Mouse (Mus musculus): ENCODE data around the gene Gm8126. TPM values are rescaled to one million over a fixed set of nuclear protein-coding genes. Genes with fewer than 3 reads are reported as not detected.
"Not testable (repeated sequence)": the region's sequence is repeated elsewhere in the genome, so short reads cannot be mapped to it uniquely, and the experiment has no call there.

Gene Gm8126
- not detected in 2 replicates for polyA plus RNA-seq (2014; fragmentation: Nextera tagmentation; extraction: Ambion mirVana)

GRCm38 (mm10) chr14:43258349-43258748 lies at the start of gene Gm8126:
Gene Gm8126, plus strand, starts transcription at chr14:43258649.
- not testable (repeated sequence) for ATAC-seq (ENCODE audit: low FRiP score); H3K4me1 ChIP-seq (replicated peaks; ENCODE audit: control insufficient read depth, insufficient read depth, low read length); H3K9ac ChIP-seq (ENCODE audit: low read depth, low read length); DNase-seq (ENCODE audit: low spot score); H3K36me3 ChIP-seq (ENCODE audit: control insufficient read depth, insufficient read depth, low read length); H3K4me2 ChIP-seq (replicated peaks; ENCODE audit: low read depth, low read length); H3K27ac ChIP-seq (ENCODE audit: low read depth, low read length); H3K9me3 ChIP-seq (ENCODE audit: control insufficient read depth, low read length); H3K4me3 ChIP-seq (ENCODE audit: low read depth, low read length); H3K27me3 ChIP-seq (ENCODE audit: control insufficient read depth, insufficient read depth, low read length)
- WGBS: 94% methylated on average over 2 of the region's 4 CpGs

DNA sequence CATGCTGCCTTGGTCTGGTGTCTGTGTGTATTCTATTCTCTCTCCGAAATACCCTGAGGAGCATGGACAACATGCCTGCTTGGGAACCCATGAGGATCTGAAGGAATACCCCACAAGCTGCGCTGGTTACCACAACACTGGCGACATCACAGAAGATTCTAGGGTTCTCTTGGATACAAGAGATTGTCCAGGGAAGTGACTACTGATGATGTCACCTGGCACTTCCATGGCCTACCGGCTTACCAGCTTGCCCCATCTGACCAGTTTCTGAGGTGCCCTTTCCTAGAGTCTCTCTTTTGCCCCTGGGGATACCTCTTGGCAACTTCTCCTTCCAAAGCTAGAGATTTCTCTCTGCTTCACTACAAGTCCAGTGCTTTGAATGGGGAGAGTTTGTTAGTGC lies 23.2 kb upstream of the Gm8126 start, which contains the start of gene Gm8122:
Gm8122 (minus strand) TSS at position 101 of the 400 bp plus-strand sequence.
- 94% methylated on average over 2 of the region's 4 CpGs for WGBS
- H3K4me3 ChIP-seq (ENCODE audit: low read depth, low read length): not testable (repeated sequence)

GRCm38 (mm10) chr14:43237769-43238168 lies 20.7 kb upstream of the Gm8126 start:
- H3K4me1 ChIP-seq (replicated peaks; ENCODE audit: control insufficient read depth, insufficient read depth, low read length); H3K9ac ChIP-seq (ENCODE audit: low read depth, low read length); H3K9me3 ChIP-seq (ENCODE audit: control insufficient read depth, low read length); H3K27ac ChIP-seq (ENCODE audit: low read depth, low read length); DNase-seq (ENCODE audit: low spot score); H3K27me3 ChIP-seq (ENCODE audit: control insufficient read depth, insufficient read depth, low read length); H3K4me3 ChIP-seq (ENCODE audit: low read depth, low read length); ATAC-seq (ENCODE audit: low FRiP score); H3K4me2 ChIP-seq (replicated peaks; ENCODE audit: low read depth, low read length); H3K36me3 ChIP-seq (ENCODE audit: control insufficient read depth, insufficient read depth, low read length): not testable (repeated sequence)

More for the DNA sequence above, 23.2 kb upstream of the Gm8126 start, which contains the start of gene Gm8122:
- H3K9me3 ChIP-seq (ENCODE audit: control insufficient read depth, low read length); DNase-seq (ENCODE audit: low spot score); H3K9ac ChIP-seq (ENCODE audit: low read depth, low read length); ATAC-seq (ENCODE audit: low FRiP score); H3K4me2 ChIP-seq (replicated peaks; ENCODE audit: low read depth, low read length); H3K4me1 ChIP-seq (replicated peaks; ENCODE audit: control insufficient read depth, insufficient read depth, low read length); H3K36me3 ChIP-seq (ENCODE audit: control insufficient read depth, insufficient read depth, low read length); H3K27me3 ChIP-seq (ENCODE audit: control insufficient read depth, insufficient read depth, low read length); H3K27ac ChIP-seq (ENCODE audit: low read depth, low read length): not testable (repeated sequence)

- WGBS: 31% methylated on average over 6 of the region's 12 CpGs
- not testable (repeated sequence) for H3K4me1 ChIP-seq (replicated peaks; ENCODE audit: control insufficient read depth, insufficient read depth, low read length)
Measured at GRCm38 (mm10) chr14:43249611-43250170, 8.8 kb upstream of the Gm8126 start.

DNA sequence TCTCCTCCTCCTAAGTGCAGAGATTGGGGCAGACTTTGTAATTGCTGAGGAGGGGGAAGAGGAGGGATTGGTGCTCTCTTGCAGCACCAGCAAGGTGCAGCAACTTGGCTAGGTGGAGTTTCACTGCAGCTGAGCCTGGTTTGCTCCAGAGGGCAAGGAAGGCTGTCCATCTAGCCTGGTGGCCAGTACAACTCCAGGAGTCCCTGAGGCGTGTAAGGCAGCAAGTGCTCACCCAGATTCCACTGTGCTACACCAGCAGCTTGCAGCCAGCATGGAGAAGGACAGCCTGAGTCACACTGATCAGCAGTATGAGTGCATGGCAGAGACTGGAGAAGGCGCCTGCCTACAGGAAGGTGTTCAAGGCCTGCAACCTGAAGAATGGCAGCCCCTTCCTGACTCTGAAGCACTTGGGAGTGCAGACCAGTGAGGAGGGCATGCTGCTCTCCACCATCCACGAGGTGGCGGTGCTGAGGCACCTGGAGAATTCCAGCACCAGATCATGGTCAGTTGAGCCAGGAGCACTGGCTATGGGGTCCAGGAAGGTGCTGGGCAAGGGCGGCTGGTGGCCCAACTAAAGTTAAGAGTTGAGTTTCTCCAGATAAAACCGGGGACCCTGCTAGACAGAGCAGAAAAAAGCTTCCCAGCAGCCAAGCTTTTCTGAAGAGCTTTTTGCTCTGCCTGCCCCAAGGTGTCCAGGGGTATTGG lies 7.7 kb upstream of the Gm8126 start:
- not testable (repeated sequence) for ATAC-seq (ENCODE audit: low FRiP score); H3K4me1 ChIP-seq (replicated peaks; ENCODE audit: control insufficient read depth, insufficient read depth, low read length); H3K27me3 ChIP-seq (ENCODE audit: control insufficient read depth, insufficient read depth, low read length); H3K27ac ChIP-seq (ENCODE audit: low read depth, low read length); H3K9me3 ChIP-seq (ENCODE audit: control insufficient read depth, low read length); H3K9ac ChIP-seq (ENCODE audit: low read depth, low read length); H3K36me3 ChIP-seq (ENCODE audit: control insufficient read depth, insufficient read depth, low read length); H3K4me3 ChIP-seq (ENCODE audit: low read depth, low read length); DNase-seq (ENCODE audit: low spot score); H3K4me2 ChIP-seq (replicated peaks; ENCODE audit: low read depth, low read length)
- WGBS: 32% methylated on average over 5 of the region's 6 CpGs

More at GRCm38 (mm10) chr14:43249611-43250170, 8.8 kb upstream of the Gm8126 start:
- not testable (repeated sequence) for H3K9ac ChIP-seq (ENCODE audit: low read depth, low read length); H3K4me3 ChIP-seq (ENCODE audit: low read depth, low read length); H3K36me3 ChIP-seq (ENCODE audit: control insufficient read depth, insufficient read depth, low read length); DNase-seq (ENCODE audit: low spot score); H3K4me2 ChIP-seq (replicated peaks; ENCODE audit: low read depth, low read length); H3K27ac ChIP-seq (ENCODE audit: low read depth, low read length); H3K9me3 ChIP-seq (ENCODE audit: control insufficient read depth, low read length); ATAC-seq (ENCODE audit: low FRiP score); H3K27me3 ChIP-seq (ENCODE audit: control insufficient read depth, insufficient read depth, low read length)

DNA sequence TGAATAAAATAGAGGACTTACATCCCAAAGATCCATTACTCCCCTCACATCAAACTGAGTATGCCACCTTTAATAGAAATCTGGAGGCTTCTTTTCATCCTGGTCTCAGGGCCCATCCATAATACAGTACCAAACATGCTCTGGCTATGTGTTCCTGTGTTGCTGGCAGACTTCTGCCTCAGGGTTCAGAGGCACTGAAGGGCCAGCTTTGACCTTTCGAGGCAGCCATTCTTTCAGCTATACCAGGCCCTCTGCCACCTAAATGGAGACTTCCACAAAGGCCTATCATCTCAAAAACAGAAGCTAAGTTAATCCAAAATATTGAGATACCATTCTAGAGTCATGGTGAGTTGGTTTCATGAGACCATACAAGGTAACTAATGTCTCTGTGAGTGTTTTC lies 1.9 kb upstream of the Gm8126 start:
- 81% methylated on average over 1 of the region's 1 CpGs for WGBS

GRCm38 (mm10) chr14:43263421-43263820 lies 5.0 kb downstream of the Gm8126 start:
- WGBS: 94% methylated on average over 3 of the region's 3 CpGs
- H3K4me2 ChIP-seq (replicated peaks; ENCODE audit: low read depth, low read length); H3K4me1 ChIP-seq (replicated peaks; ENCODE audit: control insufficient read depth, insufficient read depth, low read length): not testable (repeated sequence)

More for the DNA sequence above, 1.9 kb upstream of the Gm8126 start:
- H3K27ac ChIP-seq (ENCODE audit: low read depth, low read length); H3K9me3 ChIP-seq (ENCODE audit: control insufficient read depth, low read length); H3K4me3 ChIP-seq (ENCODE audit: low read depth, low read length); ATAC-seq (ENCODE audit: low FRiP score); H3K4me2 ChIP-seq (replicated peaks; ENCODE audit: low read depth, low read length); H3K36me3 ChIP-seq (ENCODE audit: control insufficient read depth, insufficient read depth, low read length); H3K27me3 ChIP-seq (ENCODE audit: control insufficient read depth, insufficient read depth, low read length); H3K9ac ChIP-seq (ENCODE audit: low read depth, low read length); H3K4me1 ChIP-seq (replicated peaks; ENCODE audit: control insufficient read depth, insufficient read depth, low read length); DNase-seq (ENCODE audit: low spot score): not testable (repeated sequence)

DNA sequence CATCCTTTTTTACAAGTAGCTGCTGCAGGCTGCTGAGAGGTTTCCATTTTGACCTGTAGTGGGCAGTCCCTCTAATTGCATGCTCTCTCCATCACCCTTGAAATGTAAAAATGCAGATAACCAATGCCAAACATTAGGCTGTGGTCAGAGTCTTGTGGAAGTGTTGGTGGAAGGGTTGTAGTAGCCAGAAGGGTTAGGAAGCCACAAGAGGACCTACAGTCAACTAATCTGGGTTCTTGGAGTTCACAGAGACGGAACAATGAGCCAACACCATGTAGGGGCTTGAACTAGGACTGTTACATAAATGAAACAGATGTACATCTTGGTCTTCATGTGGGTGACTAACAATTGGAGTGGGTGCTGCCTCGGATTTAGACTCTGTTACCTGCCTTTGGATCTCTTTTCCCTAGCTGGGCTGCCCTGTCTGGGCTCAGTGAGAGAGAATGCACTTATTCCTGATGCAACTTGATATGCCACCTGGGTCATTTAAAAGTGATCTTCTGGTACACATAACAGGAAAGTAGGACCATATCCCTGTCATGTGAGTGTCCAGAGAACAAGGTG lies 10.2 kb downstream of the Gm8126 start:
- H3K9me3 ChIP-seq (ENCODE audit: control insufficient read depth, low read length); H3K27me3 ChIP-seq (ENCODE audit: control insufficient read depth, insufficient read depth, low read length); H3K9ac ChIP-seq (ENCODE audit: low read depth, low read length); H3K4me2 ChIP-seq (replicated peaks; ENCODE audit: low read depth, low read length); ATAC-seq (ENCODE audit: low FRiP score); H3K36me3 ChIP-seq (ENCODE audit: control insufficient read depth, insufficient read depth, low read length); H3K27ac ChIP-seq (ENCODE audit: low read depth, low read length); DNase-seq (ENCODE audit: low spot score); H3K4me3 ChIP-seq (ENCODE audit: low read depth, low read length); H3K4me1 ChIP-seq (replicated peaks; ENCODE audit: control insufficient read depth, insufficient read depth, low read length): not testable (repeated sequence)
- 49% methylated on average over 2 of the region's 2 CpGs for WGBS

More at GRCm38 (mm10) chr14:43263421-43263820, 5.0 kb downstream of the Gm8126 start:
- not testable (repeated sequence) for H3K9ac ChIP-seq (ENCODE audit: low read depth, low read length); H3K36me3 ChIP-seq (ENCODE audit: control insufficient read depth, insufficient read depth, low read length); ATAC-seq (ENCODE audit: low FRiP score); H3K9me3 ChIP-seq (ENCODE audit: control insufficient read depth, low read length); DNase-seq (ENCODE audit: low spot score); H3K27me3 ChIP-seq (ENCODE audit: control insufficient read depth, insufficient read depth, low read length); H3K4me3 ChIP-seq (ENCODE audit: low read depth, low read length); H3K27ac ChIP-seq (ENCODE audit: low read depth, low read length)

All from hindbrain, embryonic 11.5 days (tissue).